Mouse (Mus musculus) left cerebral cortex, adult 18-20 months (tissue): Measurements from ENCODE around the gene Sh3d21. TPM values are rescaled to one million over a fixed set of nuclear protein-coding genes. Genes with fewer than 3 reads are reported as not detected.
"Not testable (repeated sequence)": the region's sequence is repeated elsewhere in the genome, so short reads cannot be mapped to it uniquely, and the experiment has no call there.

Experiments
- DNase-seq, 2 experiments: peaks; one replicate each; pipeline ENCODE4 v3.0.0; 2021 to 2022; ENCODE audit warnings: low spot score in 2 of 2, mixed read lengths in 1 of 2
- long read RNA-seq, 2 experiments: library from polyadenylated mRNA; stranded (forward); transcript quantifications; one replicate each; pipeline ENCODE4 v2.0.0; 2021
- total RNA-seq, 2 experiments: library from RNA; stranded (reverse); gene quantifications; 2 replicates each; pipeline ENCODE4 v1.2.3; 2021

Gene Sh3d21
- total RNA-seq: under 1 TPM; 0.59 to 0.77 TPM
- long read RNA-seq, experiment 1, partial matches to known transcripts: 1 of 1 reads
- long read RNA-seq, experiment 1, other reads (novel, unspliced or antisense): 0 of 1 reads
- long read RNA-seq, experiment 2, partial matches to known transcripts: 1 of 1 reads
- long read RNA-seq, experiment 2, other reads (novel, unspliced or antisense): 0 of 1 reads

DNA sequence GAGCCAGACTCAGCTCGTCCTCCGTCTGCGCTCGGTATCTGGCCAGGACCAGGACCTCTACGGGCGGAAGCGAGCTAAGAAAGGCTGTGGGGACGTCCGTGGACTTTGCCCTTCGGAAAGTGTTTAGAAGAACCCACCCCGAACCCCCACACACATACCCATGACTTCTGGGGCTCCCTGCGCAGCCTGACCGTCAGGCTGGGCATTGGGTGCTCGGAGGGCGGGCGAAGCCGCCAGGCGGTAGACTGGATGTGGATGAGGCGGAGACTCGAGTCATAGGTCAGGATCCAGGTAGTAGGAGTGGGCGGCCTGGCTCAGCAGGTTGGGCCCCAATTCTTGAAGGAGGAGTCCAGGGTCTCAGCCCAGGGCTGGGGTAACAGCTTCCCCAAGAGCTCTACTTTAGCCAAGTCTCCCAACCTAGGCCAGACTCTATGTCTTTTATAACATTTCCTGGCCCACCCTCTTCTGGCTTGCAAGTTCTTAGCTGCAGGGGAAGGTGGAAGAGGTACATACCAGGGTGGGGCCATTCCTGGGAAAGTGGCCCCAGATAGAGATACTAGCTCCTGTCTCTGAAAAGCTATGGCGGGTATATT lies at the start of gene Sh3d21:
Sh3d21 (minus strand) TSS at position 425 of the 593 bp plus-strand sequence.
- DNase-seq: no peak

DNA sequence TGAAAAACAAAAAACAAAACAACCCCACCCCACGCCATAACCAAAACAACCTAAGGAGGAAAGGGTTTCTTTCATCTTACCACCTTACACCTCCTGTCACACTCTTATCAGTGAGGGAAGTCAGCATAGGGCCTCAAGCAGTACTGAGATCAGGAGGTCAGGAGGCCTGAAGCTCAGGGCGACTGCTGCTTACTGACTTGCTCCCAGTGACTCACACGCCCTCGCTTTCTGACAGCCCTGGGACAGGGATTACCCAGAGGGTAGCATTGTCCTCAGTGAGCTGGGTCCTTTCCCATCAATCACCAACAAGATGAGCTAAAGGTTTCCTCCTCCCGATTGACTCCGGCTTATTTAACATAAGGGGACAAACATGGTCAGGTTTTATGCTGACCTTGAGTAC lies 43.8 kb upstream of the Sh3d21 start:
- DNase-seq: no peak

DNA sequence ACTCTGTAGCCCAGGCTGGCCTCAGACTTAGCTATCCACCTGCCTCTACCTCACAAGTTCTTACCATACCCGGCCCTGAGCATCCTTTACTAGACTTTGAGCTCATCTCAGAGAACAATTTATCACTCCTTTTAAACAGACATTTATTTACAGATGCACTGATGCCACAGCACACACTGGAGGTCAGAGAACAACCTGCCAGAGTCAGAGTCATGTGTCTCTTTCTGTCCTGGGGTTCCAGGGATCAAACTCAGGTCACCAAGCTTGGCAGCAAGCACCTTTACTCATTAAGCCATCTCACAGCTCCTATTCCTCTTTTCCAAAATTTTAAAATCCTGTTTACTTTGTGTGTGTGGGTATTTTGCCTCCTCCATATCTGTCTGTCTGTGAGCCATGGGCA lies 42.1 kb upstream of the Sh3d21 start:
- no peak for DNase-seq

DNA sequence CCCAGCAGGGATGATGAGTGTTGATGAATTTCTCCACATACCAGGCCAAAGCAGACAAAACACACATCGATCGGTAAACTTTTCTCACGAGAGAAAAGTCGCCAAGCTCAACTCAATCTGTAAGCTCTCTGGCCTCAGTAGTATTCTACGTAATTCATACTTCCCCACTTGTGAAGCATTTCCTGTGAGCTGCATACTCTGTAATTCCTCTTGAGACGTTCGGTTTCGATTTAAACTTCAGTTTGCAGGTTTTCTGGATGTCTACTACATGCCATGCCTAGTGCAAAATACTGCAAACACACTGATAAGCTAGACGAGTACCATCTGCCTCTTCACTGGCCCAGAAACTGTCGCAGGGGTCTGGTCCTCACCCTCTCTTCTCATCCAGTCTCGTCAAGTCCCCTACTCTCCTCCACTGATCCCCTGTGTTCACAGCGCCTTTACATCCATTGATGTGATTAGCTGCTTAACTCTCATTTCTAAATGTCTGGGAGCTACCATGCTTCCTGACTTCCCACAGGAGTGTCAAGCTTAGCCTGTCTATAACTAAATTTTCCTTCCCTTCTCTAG lies 41.5 kb upstream of the Sh3d21 start:
- DNase-seq: no peak

DNA sequence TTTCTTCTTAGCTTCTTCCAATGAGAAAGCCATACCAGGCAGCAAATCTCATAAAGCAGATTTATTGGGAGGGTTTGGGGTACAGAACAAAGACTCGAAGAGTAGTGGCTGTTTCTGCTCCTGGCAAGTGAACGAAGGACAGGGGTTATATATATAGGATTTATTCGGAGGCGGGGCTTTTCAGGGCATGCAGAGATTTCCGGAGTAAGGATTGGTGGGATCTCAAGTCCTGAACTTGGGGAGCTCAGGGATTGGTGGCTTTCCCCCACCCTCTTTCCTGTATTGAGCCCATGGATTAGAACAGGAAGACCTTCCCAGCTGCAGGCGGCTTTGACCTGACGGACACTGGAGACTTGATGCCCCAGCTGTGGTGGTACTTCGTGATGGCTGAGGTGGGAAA lies 40.7 kb upstream of the Sh3d21 start:
- no peak for DNase-seq

DNA sequence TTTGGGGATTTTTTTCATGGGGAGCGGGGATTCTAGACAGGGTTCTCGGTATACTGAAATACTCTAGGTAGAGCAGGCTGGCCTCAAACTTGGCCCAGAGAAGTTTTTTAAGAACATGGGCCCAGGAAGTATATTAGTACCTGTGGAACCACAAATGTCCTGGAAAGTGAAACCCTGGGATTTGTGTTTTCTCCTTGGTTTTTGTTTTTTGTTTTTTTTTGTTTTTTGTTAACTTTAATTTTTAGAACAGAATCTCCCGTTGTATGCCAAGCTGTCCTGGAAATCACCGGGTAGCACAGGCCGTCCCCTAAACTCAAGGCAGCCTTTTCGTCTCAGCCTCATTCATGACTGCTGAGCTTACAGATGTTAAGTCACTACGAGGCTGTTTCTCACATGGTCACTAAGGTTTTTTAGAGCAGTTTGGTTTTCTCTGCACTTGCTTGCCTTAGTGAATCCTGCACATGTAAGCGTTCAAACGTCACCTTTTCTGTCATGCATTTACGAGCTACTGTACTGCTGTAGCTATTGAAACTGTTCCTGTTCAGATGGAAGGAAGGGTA lies 40.1 kb upstream of the Sh3d21 start:
- DNase-seq: no peak

DNA sequence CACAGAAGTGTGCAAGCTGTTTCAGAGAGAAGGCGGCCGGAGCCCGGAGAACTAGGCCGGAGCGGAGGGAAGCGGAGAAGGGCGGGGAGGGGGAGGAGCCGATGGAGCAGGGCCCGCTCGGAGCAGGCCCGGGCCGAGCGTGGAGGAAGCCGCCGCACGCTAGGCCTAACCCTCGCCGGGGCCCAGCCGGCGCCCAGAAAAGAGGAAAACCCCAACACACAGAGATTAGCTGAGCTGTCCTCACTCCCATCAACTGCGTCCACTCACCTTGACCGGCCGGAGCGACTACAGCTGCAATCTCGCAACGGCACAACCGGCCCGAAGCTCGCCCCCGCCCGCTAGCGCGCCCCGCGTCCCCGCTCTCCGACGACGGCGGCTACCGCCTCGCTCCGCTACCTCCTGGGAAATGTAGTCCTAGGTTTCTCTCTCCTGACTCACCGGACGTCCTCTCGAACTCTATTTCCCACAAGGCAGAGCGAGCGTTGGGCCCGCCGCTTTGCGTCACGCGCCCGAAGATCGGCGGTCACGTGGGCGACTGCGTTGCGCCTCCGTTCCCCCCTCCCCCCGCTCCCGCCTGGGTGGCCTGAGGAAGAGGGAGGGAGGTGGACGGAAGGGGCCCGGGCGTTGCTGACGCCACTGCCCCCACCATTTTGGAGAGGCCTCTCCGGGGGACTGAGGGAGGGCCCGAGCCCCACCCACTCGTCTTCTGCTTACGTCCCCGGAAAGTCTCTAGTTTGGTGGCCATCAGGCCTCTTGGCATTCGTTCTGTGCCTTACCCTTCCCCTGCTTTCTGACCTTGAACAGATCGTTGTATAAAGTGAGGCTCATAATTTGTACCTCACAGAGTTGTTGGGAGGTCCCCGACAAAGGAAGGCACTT lies 39.3 kb upstream of the Sh3d21 start, which contains the start of gene Thrap3:
Thrap3 (minus strand) TSS at position 458 of the 879 bp plus-strand sequence.
- peak; percentile 99 for DNase-seq

DNA sequence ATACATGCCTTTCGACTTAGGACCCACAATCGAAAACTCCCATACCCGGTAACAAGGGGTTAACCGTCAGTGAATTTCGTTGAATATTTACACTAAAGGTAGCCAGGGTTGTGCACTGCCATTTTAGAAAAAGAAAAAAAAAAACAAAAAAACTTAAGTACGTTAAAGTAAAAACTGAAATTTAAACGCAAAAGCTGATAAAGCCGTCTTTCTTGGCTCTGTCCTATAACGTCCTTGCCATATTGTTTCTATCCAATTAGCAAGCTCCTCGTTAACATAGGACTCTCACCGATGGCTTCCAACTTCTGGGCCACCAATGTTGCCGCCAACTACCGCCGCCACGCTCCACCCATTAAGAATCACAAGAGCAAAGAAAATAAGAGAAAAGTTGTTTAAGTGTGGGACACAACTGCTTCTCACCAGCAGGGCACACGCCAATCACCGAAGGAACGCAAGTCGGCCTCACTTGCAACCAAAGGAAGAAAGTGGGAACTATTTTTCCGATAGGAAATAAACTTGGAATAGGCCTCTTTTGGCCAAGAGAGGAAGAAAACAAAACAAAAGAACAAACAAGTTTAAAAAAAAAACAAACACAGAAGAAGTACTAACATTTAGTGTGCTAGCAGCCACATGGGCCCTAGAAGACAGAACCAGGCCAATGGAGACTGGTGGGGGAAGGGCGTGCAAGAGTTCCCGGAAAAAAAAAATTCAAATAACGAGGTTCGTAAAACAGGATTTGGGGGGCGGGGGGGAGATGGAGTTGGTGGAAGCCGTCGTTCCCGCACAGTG lies 38.4 kb upstream of the Sh3d21 start:
- no peak for DNase-seq

DNA sequence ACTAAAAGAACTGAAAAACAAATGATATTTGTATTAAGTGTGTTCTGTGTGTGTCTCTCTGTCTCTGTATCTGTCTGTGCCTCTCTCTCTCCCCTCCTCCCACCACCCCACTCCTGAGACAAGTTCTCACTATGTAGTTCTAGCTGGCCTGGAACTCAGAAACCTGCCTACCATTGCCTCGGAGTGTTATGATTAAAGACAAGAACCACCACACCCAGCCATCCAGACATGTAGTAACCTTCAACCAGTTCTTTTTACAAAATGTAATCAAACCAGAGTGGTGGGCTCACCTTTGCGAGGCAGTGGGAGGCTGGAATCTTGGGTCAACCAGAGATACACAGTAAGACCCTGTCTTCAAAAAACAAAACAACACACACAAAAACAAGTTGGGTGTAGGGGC lies 37.4 kb upstream of the Sh3d21 start:
- no peak for DNase-seq

DNA sequence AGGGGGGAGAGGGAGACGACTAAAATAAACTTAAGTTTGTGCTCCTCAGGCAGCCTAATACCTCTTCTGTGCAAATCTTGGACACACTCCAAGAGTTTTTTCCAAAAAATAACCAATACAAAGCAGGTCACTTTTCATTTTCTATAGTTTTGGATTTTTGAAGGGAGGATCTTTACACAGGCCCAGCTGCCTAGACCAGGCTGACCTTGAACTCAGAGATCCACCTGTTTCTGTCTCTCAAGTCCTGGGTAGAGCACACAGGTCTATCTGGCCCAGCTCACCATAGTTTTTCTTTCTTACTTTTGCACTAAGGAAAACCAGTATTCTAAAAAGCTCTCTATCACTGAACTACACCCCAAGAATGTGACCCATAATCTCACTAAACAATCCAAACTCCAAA lies 36.7 kb upstream of the Sh3d21 start:
- DNase-seq: no peak

DNA sequence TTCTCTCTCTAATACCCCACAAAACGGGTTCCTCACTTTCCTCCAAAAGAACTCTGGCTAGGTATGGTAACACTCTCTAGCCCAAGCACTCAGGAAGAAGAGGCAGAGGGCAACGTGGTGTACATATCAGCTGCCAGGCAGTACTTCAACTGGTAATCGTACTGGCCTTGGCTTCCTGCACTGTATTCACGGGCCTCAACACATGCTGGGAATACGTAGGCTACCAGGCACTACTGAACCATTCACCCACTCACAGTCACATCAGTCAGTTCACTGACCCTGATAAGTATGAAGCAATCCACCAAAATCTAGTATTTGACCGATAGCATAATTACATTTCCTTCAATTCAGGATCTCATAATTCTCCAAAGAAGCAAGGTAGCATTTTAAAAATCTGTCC lies 36.3 kb upstream of the Sh3d21 start:
- DNase-seq: no peak

DNA sequence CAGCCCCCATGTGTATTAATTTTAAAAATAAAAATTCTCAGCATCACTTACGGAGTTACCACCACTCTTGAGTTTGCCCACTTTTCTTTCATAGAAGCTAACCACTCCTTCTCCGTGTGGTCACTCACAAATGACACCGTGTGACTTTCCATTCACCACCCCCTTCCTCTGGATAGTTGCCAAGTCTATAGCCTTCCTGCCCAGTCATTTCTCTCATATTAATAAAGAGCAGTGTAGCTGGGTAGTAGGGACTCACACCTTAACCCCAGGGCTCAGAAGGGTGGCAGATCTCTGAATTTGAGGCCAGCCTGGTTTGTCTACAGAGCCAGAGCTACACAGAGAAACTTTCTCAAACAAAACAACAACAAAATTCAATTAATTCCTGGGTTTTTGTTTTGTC lies 34.2 kb upstream of the Sh3d21 start:
- DNase-seq: no peak

DNA sequence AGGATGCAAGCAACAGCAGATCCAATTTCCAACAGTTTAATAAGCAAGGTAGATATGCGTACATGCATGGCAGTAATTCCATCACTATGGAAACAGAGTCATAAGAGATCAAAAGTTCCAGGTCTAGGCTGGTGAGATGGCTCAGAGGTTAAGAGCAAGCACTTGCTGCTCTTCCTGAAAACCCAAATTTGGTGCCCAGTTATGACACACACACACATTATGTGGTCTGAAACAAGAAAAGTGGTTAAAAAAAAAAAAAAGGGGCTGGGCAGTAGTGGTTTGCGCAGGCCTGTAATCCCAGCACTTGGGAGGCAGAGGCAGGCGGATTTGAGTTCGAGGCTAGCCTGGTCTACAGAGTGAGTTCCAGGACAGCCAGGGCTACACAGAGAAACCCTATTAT lies 31.6 kb upstream of the Sh3d21 start:
- DNase-seq: no peak

DNA sequence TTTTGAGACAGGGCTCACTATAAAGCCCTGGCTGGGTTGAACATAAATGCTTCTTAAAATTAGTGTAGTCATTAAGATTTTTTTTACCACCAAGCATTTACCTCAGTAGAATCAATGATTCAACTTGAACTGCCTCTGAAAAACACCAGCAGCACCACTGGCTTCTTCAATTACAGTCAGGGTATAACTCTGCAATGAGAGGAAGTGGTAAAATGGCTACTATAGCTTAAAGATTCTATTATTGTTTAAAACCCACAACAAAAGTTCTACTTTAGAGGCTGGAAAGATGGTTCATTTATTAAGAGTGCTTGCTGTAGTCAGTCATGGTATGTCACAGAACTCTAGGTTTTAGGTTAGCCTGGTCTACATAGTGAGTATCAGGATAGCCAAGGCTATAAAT lies 30.9 kb upstream of the Sh3d21 start:
- no peak for DNase-seq

DNA sequence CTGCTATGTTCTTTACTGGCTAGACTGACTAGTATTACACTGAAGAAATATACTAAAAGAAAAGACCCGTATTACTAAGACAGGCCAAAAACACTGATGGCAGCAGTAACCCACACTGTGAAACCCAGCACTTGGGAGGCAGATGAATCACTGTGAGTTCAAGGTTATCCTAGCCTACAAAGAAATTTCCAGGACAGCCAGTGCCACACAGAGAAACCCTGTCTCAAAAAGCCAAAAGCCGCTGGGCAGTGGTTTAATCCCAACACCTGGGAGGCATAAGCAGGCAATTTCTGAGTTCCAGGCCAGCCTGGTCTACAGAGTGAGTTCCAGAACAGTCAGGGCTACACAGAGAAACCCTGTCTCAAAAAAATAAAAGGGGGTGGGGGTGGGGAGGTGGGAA lies 27.3 kb upstream of the Sh3d21 start:
- DNase-seq: no peak

DNA sequence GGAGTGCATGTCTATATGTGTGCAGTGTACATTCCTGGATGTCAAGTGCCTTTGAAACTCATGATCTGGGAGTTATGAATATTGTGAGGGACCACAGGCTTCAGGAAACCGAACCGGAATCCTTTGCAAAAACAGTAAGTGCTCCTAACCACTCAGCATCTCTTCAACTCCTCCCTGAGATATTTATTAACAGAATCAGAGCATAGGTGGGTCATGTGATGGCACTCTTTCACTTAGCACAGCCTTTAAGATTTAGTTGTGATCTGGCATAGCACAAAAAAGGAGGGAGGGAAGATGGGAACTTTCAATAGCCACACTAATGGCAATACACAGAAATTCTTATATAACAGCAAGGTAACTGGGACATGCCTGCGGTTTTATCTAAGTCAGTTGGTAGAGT lies 23.8 kb upstream of the Sh3d21 start:
- DNase-seq: no peak

DNA sequence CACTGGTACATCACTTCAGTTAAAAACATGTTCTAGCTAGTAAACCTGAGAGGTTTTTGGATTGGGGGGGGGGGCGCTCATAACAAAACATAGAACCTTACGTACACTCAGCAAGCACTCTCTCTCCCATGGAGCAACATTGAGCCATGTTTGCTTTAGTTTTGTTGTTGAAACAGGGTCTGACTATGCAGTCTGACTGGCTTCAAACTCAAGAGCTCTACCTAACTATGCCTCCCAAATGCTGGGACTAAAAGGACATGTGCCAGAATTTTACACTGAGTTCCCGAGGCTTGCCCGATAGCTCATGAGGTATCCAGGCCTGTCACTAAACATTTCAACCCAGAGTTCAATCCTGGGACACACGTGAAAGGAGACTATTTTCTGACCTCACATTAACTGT lies 19.7 kb upstream of the Sh3d21 start:
- DNase-seq: no peak

DNA sequence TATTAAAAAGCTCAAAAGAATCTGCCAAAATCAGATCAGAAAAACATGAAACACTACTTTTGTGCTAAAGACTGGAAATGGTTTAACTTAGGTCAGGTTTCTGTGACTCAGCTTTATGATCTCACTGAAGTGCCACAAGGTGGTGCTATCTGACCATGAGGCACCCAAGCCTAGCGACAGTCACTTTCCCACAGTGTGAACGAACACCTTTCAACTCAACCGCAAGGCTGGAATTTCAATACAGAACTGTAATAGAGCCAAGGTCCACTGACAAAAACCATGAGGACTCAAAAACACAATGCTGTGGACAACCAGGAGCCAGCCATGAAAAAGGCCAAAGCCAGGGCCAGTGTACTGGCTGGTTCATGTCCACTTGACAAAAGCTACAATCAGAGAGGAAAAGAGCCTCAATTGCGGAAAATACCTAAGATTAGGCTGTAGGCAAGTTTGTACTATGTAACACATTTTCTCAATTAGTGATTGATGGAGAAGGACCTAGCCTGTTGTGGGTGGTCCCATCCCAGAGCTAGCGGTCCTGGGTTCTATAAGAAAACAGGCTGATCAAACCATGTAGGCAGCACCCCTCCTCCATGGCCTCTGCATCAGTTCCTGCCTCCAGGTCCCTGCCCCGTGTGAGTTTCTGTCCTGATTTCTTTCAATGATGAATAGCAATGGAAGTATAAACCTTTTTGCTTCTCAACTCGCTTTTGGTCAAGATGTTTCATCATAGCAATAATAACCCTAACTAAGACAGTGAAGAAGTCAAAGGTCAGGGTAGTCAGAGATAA lies 18.1 kb upstream of the Sh3d21 start:
- DNase-seq: peak; percentile 27 to 49

DNA sequence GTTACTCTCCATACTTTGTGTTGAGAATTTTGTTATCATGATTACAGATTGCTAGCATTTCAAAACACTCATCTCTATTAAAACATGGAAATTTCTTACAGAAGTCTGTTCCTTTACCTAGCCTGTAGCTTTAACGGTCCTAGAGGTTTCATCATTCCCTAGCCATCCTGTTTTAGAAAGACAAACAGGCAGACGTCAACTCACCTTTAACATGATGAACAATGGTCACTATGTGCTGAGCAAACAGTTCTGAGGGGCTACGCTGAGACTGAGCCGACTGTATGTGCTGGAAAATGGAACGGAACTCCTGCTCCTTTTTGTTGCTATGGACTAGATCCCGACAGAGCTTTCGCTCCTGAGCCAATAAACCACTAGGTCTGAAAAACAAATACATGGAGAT lies 12.7 kb upstream of the Sh3d21 start:
- not testable (repeated sequence) for DNase-seq

DNA sequence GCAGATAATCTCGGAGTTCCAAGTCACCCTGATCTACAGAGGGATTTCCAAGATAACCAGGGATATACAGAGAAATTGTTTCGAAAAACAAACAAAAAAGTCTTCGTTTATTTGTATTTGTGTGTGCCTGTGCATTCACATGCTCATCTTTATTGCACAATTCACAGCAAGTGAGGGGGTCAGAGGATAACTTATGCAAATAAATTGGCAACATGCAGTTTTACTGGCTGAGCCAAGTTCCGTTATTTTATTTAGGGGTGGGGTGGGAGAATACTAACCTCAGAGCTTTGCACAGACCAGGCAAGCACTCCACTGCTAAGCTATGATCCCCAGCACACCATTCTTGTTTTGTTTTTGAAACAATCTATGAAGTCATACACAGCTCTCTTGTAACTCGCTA lies 10.5 kb upstream of the Sh3d21 start:
- no peak for DNase-seq
